Mouse (Mus musculus) heart, embryonic 16.5 days (tissue): Measurements from ENCODE around the gene Grifin. TPM values are rescaled to one million over a fixed set of nuclear protein-coding genes. Genes with fewer than 3 reads are reported as not detected.

Source experiments
- ATAC-seq: fragments of 200-750 bp; cut with Nextera tagmentation; replicated peaks from 2 replicates; pipeline ENCODE4 v1.8.0; 2017; ENCODE audit warnings: moderate number of reproducible peaks; ENCODE audit not compliant: insufficient read depth, low FRiP score; ENCODE audit errors: extremely low read depth
- H3K27ac ChIP-seq: fragments of 300-500 bp; sonication (generic); 2 replicates; pipeline ENCODE4 v1.5.1; 2014; ENCODE audit warnings: mild to moderate bottlenecking, low read length, control low read depth, moderate library complexity
- H3K27me3 ChIP-seq: fragments of 300-500 bp; sonication (generic); 2 replicates; pipeline ENCODE4 v1.6.1; 2014; ENCODE audit warnings: low read length, mixed read lengths; ENCODE audit not compliant: control insufficient read depth, insufficient read depth
- H3K36me3 ChIP-seq: fragments of 300-500 bp; sonication (generic); 2 replicates; pipeline ENCODE4 v1.6.1; 2014; ENCODE audit not compliant: control insufficient read depth, insufficient read depth
- H3K4me1 ChIP-seq: fragments of 300-500 bp; sonication (generic); 2 replicates; pipeline ENCODE4 v1.6.1; 2014; ENCODE audit warnings: low read length, mixed read lengths; ENCODE audit not compliant: control insufficient read depth, insufficient read depth
- H3K4me2 ChIP-seq: fragments of 300-500 bp; sonication (generic); 2 replicates; pipeline ENCODE4 v1.6.1; 2014; ENCODE audit warnings: low read depth, mild to moderate bottlenecking, control low read depth, low read length
- H3K4me3 ChIP-seq: fragments of 300-500 bp; sonication (generic); 2 replicates; pipeline ENCODE4 v1.5.1; 2014; ENCODE audit warnings: mild to moderate bottlenecking, control low read depth, low read length
- H3K9ac ChIP-seq: fragments of 300-500 bp; sonication (generic); 2 replicates; pipeline ENCODE4 v1.6.1; 2014; ENCODE audit warnings: low read length, control low read depth
- H3K9me3 ChIP-seq: fragments of 300-500 bp; sonication (generic); replicated peaks from 2 replicates; pipeline ENCODE4 v1.6.1; 2016; ENCODE audit warnings: low read length; ENCODE audit not compliant: control insufficient read depth
- WGBS: fragments of 180-500 bp; shearing (Covaris S2); extraction: QIAGEN DNeasy Blood & Tissue Kit; methylation state at CpG from one replicate; pipeline ENCODE4 v1.1.7; 2014; 5-methylcytosine and 5-hydroxymethylcytosine counted together
- polyA plus RNA-seq: library from polyadenylated mRNA; unstranded; fragments of >200 nt; fragmentation: Nextera tagmentation; extraction: Ambion mirVana; gene quantifications from 2 replicates; pipeline ENCODE4 v1.2.1, GENCODE M21; 2015

The Grifin gene
- polyA plus RNA-seq, 1 experiment from 2014 or later = 0.98 TPM

- Histone ChIP-seq H3K4me1 (peaks cover 24% of the 10 kb centered on the region), H3K36me3 (no peaks in the 10 kb centered on the region), H3K9me3 (no peaks in the 10 kb centered on the region), H3K9ac (no peak overlapping the region), H3K4me2 (no peak overlapping the region), H3K4me3 (no peak overlapping the region), H3K27ac (no peak overlapping the region), H3K27me3 (no peaks in the 10 kb centered on the region)
- 0 out of 2 replicates have a peak, but pooled peaks have one; percentile 20 for ATAC-seq
- WGBS = 58% methylated on average over 11 of the region's 11 CpGs
These were observed 2.5 kb upstream of the Grifin start for GRCm38 (mm10) chr5:140567321-140567720.

- Histone ChIP-seq H3K4me3 (no peak overlapping the region), H3K27me3 (no peaks in the 10 kb centered on the region), H3K27ac (no peak overlapping the region), H3K9ac (no peak overlapping the region), H3K4me1 (peaks cover 19% of the 10 kb centered on the region), H3K4me2 (no peak overlapping the region), H3K36me3 (no peaks in the 10 kb centered on the region), H3K9me3 (no peaks in the 10 kb centered on the region)
- whole genome bisulfite sequencing = 78% methylated on average over 4 of the region's 4 CpGs
- ATAC-seq = no peak
These were observed 1.4 kb upstream of the Grifin start for GRCm38 (mm10) chr5:140566271-140566670.

GRCm38 (mm10) chr5:140565856-140566255, 985 bp upstream of the Grifin start:
- Histone ChIP-seq H3K4me3 (no peak overlapping the region), H3K9ac (no peak overlapping the region), H3K27me3 (no peaks in the 10 kb centered on the region), H3K4me2 (no peak overlapping the region), H3K36me3 (no peaks in the 10 kb centered on the region), H3K4me1 (peaks cover 17% of the 10 kb centered on the region), H3K27ac (peak overlapping the region; percentile 19; the same call in 1 of the 2 replicates), H3K9me3 (no peaks in the 10 kb centered on the region)
- WGBS = 37% methylated on average over 6 of the region's 6 CpGs
- peak; percentile 32; the same call in 1 of the 2 replicates for ATAC-seq

- Histone ChIP-seq H3K27me3 (no peaks in the 10 kb centered on the region), H3K9me3 (no peaks in the 10 kb centered on the region), H3K4me3 (no peak overlapping the region), H3K9ac (no peak overlapping the region), H3K27ac (no peak overlapping the region), H3K36me3 (no peaks in the 10 kb centered on the region), H3K4me1 (peaks cover 17% of the 10 kb centered on the region), H3K4me2 (no peak overlapping the region)
- 52% methylated on average over 5 of the region's 5 CpGs for WGBS
- peak; percentile 41; the same call in 1 of the 2 replicates for ATAC-seq
These were observed 580 bp upstream of the Grifin start for GRCm38 (mm10) chr5:140565451-140565850.

- no peaks in the 10 kb centered on the region for H3K27me3 ChIP-seq
- 61% methylated on average over 9 of the region's 9 CpGs for WGBS
- H3K36me3 ChIP-seq = no peaks in the 10 kb centered on the region
- no peak overlapping the region for H3K9ac ChIP-seq
- no peak overlapping the region for H3K4me3 ChIP-seq
- H3K4me1 ChIP-seq = peaks cover 8% of the 10 kb centered on the region
- no peak overlapping the region for H3K4me2 ChIP-seq
- ATAC-seq = no peak
- no peaks in the 10 kb centered on the region for H3K9me3 ChIP-seq
- H3K27ac ChIP-seq = no peak overlapping the region
These were observed 2.3 kb downstream of the Grifin start for GRCm38 (mm10) chr5:140562601-140563000.

- WGBS = 52% methylated on average over 3 of the region's 3 CpGs
- no peaks in the 10 kb centered on the region for H3K36me3 ChIP-seq
- ATAC-seq = peak; percentile 45
These were observed 8.0 kb downstream of the Grifin start for GRCm38 (mm10) chr5:140556859-140557258.

GRCm38 (mm10) chr5:140553719-140554118, 11.2 kb downstream of the Grifin start:
- Histone ChIP-seq H3K27ac (no peak overlapping the region), H3K4me3 (no peak overlapping the region), H3K27me3 (no peaks in the 10 kb centered on the region), H3K9ac (no peak overlapping the region), H3K36me3 (no peaks in the 10 kb centered on the region), H3K4me1 (peaks cover 6% of the 10 kb centered on the region), H3K9me3 (no peaks in the 10 kb centered on the region), H3K4me2 (no peak overlapping the region)
- ATAC-seq = no peak
- 88% methylated on average over 7 of the region's 7 CpGs for WGBS

More at GRCm38 (mm10) chr5:140556859-140557258, 8.0 kb downstream of the Grifin start:
- Histone ChIP-seq H3K4me3 (no peak overlapping the region), H3K4me1 (no peaks in the 10 kb centered on the region), H3K9ac (no peak overlapping the region), H3K9me3 (no peaks in the 10 kb centered on the region), H3K4me2 (no peak overlapping the region), H3K27me3 (no peaks in the 10 kb centered on the region), H3K27ac (no peak overlapping the region)

GRCm38 (mm10) chr5:140549306-140550047, 15.4 kb downstream of the Grifin start:
- ATAC-seq = peak; percentile 58; the same call in 1 of the 2 replicates
- peak overlapping the region; percentile 45 for H3K4me2 ChIP-seq
- no peak overlapping the region; the same call in 1 of the 2 replicates for H3K9ac ChIP-seq
- no peaks in the 10 kb centered on the region for H3K36me3 ChIP-seq
- peaks cover 6% of the 10 kb centered on the region for H3K4me1 ChIP-seq
- WGBS = 31% methylated on average over 17 of the region's 17 CpGs
- H3K27ac ChIP-seq = peak overlapping the region; percentile 48
- no peak overlapping the region for H3K4me3 ChIP-seq
- H3K9me3 ChIP-seq = no peaks in the 10 kb centered on the region
- no peaks in the 10 kb centered on the region for H3K27me3 ChIP-seq

- Histone ChIP-seq H3K4me2 (no peak overlapping the region), H3K4me3 (no peak overlapping the region), H3K27ac (no peak overlapping the region), H3K27me3 (no peaks in the 10 kb centered on the region), H3K9ac (no peak overlapping the region), H3K4me1 (peaks cover 6% of the 10 kb centered on the region), H3K36me3 (no peaks in the 10 kb centered on the region), H3K9me3 (no peaks in the 10 kb centered on the region)
- WGBS = 84% methylated on average over 19 of the region's 19 CpGs
- no peak for ATAC-seq
These were observed 18.5 kb downstream of the Grifin start for GRCm38 (mm10) chr5:140546332-140546731.
